Mouse (Mus musculus): Measurements from ENCODE around the gene Mmp9.

DNA sequence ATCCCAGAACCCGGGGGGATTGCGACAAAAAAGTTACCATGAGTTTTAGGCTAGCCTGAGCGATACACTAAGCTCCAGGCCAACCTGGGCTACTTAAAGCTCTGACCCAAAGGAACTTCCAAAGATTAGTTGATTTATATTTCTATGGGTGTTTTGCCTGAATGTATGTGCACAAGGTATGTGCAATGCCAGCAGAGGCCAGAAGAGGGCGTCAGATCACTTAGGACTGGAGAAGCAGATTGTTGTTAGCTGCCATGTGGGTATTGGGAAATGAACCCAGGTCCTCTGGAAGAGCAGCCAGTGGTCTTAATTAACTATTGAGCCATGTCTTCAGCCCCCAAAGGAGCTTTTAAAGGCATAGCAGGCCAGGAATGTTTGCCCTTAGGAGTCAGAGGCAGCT lies 11.2 kb downstream of the Mmp9 start:
- 0 out of 2 replicates have a peak, but pooled peaks have one; percentile 30 for TF ChIP-seq CTCF (IDR thresholded peaks at IDR 0.05; ENCODE audit: low read depth, low read length)
- no peak for TF ChIP-seq GATA1 (IDR thresholded peaks at IDR 0.05; ENCODE audit: borderline replicate concordance, low read length)
- no peak for TF ChIP-seq TAL1 (conservative IDR thresholded peaks at IDR 0.05; ENCODE audit: low read depth, low read length)
- TF ChIP-seq GATA2 (IDR thresholded peaks at IDR 0.05; ENCODE audit: borderline replicate concordance, low read depth, low read length): no peak

All from G1E (cell line).